7 mouse cellular contexts compared by ENCODE assay signal in genomic region chr2:147362316-147362715, GRCm38 (mm10). TPM values are rescaled to one million over a fixed set of nuclear protein-coding genes. Genes with fewer than 3 reads are reported as not detected.
DNase-seq lines count a peak whose midpoint lies in the region; ATAC-seq and TF ChIP-seq lines count a peak whose summit lies in the region.

No protein-coding gene starts in this region.

- no peak for TF ChIP-seq POLR2A in embryonic fibroblast, embryonic 13.5 days (IDR thresholded peaks at IDR 0.05; ENCODE audit: low read depth, low read length)

- no peak overlapping the region for H3K27ac ChIP-seq in embryonic fibroblast, embryonic 13.5 days (ENCODE audit: insufficient read depth, low read length)
- no peak overlapping the region for H3K27ac ChIP-seq in kidney, embryonic 15.5 days

- no peak overlapping the region for H3K9ac ChIP-seq in kidney, embryonic 15.5 days

- H3K27me3 ChIP-seq in kidney, embryonic 15.5 days: peaks cover 98% of the 10 kb centered on the region

- no peak for TF ChIP-seq CTCF in embryonic fibroblast, embryonic 13.5 days (IDR thresholded peaks at IDR 0.05; ENCODE audit: borderline replicate concordance, insufficient read depth, low read length)

- peak overlapping the region; percentile 24; the same call in 1 of the 2 replicates for H3K4me3 ChIP-seq in embryonic fibroblast, embryonic 13.5 days (ENCODE audit: insufficient read depth, low read length)
- no peak overlapping the region for H3K4me3 ChIP-seq in kidney, embryonic 15.5 days (replicated peaks)

- no peaks in the 10 kb centered on the region for H3K4me1 ChIP-seq in embryonic fibroblast, embryonic 13.5 days (ENCODE audit: control insufficient read depth, insufficient read depth, low read length)
- H3K4me1 ChIP-seq in kidney, embryonic 15.5 days: peaks cover 15% of the 10 kb centered on the region

- peak overlapping the region; percentile 26 for H3K4me2 ChIP-seq in kidney, embryonic 15.5 days

- no peaks in the 10 kb centered on the region for H3K36me3 ChIP-seq in kidney, embryonic 15.5 days

- no peaks in the 10 kb centered on the region for H3K9me3 ChIP-seq in kidney, embryonic 15.5 days (replicated peaks)

- peak; percentile 32 for DNase-seq in ovary, postnatal 14 days (ENCODE audit: low spot score)
- DNase-seq in ovary, postnatal 10 days (ENCODE audit: low spot score): no peak
- DNase-seq in frontal cortex, postnatal 14 days (ENCODE audit: low spot score in 2 of 2): no peak

- peak; percentile 81 for ATAC-seq in kidney, embryonic 15.5 days (replicated peaks; ENCODE audit: low FRiP score)
- 0 out of 2 replicates have a peak, but pooled peaks have one; percentile 27 for ATAC-seq in megakaryocyte, adult 5-6 weeks (ENCODE audit: poor library complexity, severe bottlenecking)
- ATAC-seq in cerebellum, adult (ENCODE audit: insufficient number of reproducible peaks, low FRiP score, low TSS enrichment): no peak

- 1% methylated on average over 18 of the region's 18 CpGs for WGBS in kidney, embryonic 15.5 days

RNA-seq across cellular contexts. Expression of gene Pax1, which starts 0.6 kb away (rescaled TPM):
- polyA plus RNA-seq in embryonic fibroblast, embryonic 13.5 days (2011; ENCODE audit: insufficient read length, low read depth, missing spikeins): 6.9 and 13.6 TPM in 2 replicates
- polyA plus RNA-seq in kidney, embryonic 15.5 days (2015; fragmentation: Nextera tagmentation; extraction: Ambion mirVana): 0.22 and 0.32 TPM in 2 replicates
- not detected in 2 replicates for total RNA-seq in megakaryocyte, adult 5-6 weeks (2015)
- not detected in 2 replicates for total RNA-seq in megakaryocyte, adult 5-6 weeks (2017)
